Mouse (Mus musculus): ENCODE measurements around the gene Fcgrt. TPM values are rescaled to one million over a fixed set of nuclear protein-coding genes. Genes with fewer than 3 reads are reported as not detected.

The Fcgrt gene
- polyA plus RNA-seq, 1 experiment, result 244 TPM

GRCm38 (mm10) chr7:45062239-45062835 lies 41.3 kb downstream of the Fcgrt start, which contains the start of the genes Nosip and Prrg2:
Gene Nosip (plus strand): TSS chr7:45062429.
Gene Prrg2 (minus strand): TSS chr7:45062677.
- peak within 1 kb of the TSS; percentile 100 for H3K27ac ChIP-seq (ENCODE audit: insufficient read depth, low read depth, low read length)
- no peaks in the 10 kb centered on the region for H3K36me3 ChIP-seq (ENCODE audit: control insufficient read depth, insufficient read depth, low read length)
- H3K4me3 ChIP-seq (ENCODE audit: insufficient read depth, low read depth, low read length), result peak within 1 kb of the TSS; percentile 98
- 0 out of 2 replicates have a peak, but pooled peaks have one; percentile 16 for TF ChIP-seq CTCF (conservative IDR thresholded peaks at IDR 0.05; ENCODE audit: insufficient read depth, insufficient read length, low read depth, low read length)
- no peak for TF ChIP-seq POLR2A (IDR thresholded peaks at IDR 0.05; ENCODE audit: low read depth, low read length)
- peak; percentile 98 for DNase-seq
- H3K27me3 ChIP-seq (replicated peaks; ENCODE audit: control insufficient read depth, insufficient read depth, low read length), result no peaks in the 10 kb centered on the region
- under 1% methylated on average over 31 of the region's 31 CpGs for WGBS
- peaks cover 7% of the 10 kb centered on the region; the same call in 1 of the 2 replicates for H3K4me1 ChIP-seq (ENCODE audit: control insufficient read depth, insufficient read depth, low read length)

DNA sequence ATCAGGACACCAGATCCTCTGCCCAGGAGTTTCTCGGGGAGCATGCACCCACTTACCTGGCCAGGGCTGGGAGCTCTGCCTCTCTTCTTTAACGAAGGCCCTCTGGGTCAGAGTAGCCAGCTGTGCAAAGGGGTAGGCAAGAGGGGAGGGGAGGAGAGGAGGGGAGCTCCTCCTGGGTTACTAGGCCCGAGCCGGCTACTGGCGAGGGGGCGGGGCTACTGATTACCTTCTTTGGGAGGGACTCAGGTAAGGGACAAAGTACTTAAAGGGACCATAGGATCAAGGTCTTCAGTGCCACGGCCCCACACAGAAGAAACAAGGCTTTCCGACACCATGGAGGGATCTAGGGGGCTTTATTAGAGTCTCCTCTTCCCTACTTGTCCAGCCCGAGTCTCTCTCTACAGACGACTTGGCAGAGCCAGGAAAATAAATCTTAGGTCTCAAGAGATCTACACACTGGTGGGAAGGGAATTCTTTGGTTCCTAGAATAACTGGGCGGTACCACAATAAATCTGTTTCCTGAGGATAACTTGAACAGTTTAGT lies 42.0 kb downstream of the Fcgrt start:
- Histone ChIP-seq H3K4me3 (ENCODE audit: insufficient read depth, low read depth, low read length) (peak overlapping the region; percentile 55), H3K36me3 (ENCODE audit: control insufficient read depth, insufficient read depth, low read length) (no peaks in the 10 kb centered on the region), H3K4me1 (ENCODE audit: control insufficient read depth, insufficient read depth, low read length) (peaks cover 7% of the 10 kb centered on the region; the same call in 1 of the 2 replicates), H3K27ac (ENCODE audit: insufficient read depth, low read depth, low read length) (peak overlapping the region; percentile 89), H3K27me3 (replicated peaks; ENCODE audit: control insufficient read depth, insufficient read depth, low read length) (no peaks in the 10 kb centered on the region)
- WGBS, result 3% methylated on average over 11 of the region's 11 CpGs
- no peak for TF ChIP-seq CTCF (conservative IDR thresholded peaks at IDR 0.05; ENCODE audit: insufficient read depth, insufficient read length, low read depth, low read length)
- peak; percentile 8 for TF ChIP-seq POLR2A (IDR thresholded peaks at IDR 0.05; ENCODE audit: low read depth, low read length)
- peak; percentile 87 for DNase-seq

- no peak for DNase-seq
- H3K36me3 ChIP-seq (ENCODE audit: control insufficient read depth, insufficient read depth, low read length), result no peaks in the 10 kb centered on the region
- 90% methylated on average over 6 of the region's 6 CpGs for WGBS
- no peak overlapping the region for H3K4me3 ChIP-seq (ENCODE audit: insufficient read depth, low read depth, low read length)
- TF ChIP-seq CTCF (conservative IDR thresholded peaks at IDR 0.05; ENCODE audit: insufficient read depth, insufficient read length, low read depth, low read length), result no peak
- TF ChIP-seq POLR2A (IDR thresholded peaks at IDR 0.05; ENCODE audit: low read depth, low read length), result no peak
- no peaks in the 10 kb centered on the region for H3K27me3 ChIP-seq (replicated peaks; ENCODE audit: control insufficient read depth, insufficient read depth, low read length)
- H3K27ac ChIP-seq (ENCODE audit: insufficient read depth, low read depth, low read length), result no peak overlapping the region
- peaks cover 7% of the 10 kb centered on the region; the same call in 1 of the 2 replicates for H3K4me1 ChIP-seq (ENCODE audit: control insufficient read depth, insufficient read depth, low read length)
These were observed 43.0 kb downstream of the Fcgrt start for GRCm38 (mm10) chr7:45060632-45061122.

- peaks cover 7% of the 10 kb centered on the region; the same call in 1 of the 2 replicates for H3K4me1 ChIP-seq (ENCODE audit: control insufficient read depth, insufficient read depth, low read length)
- no peak overlapping the region for H3K27ac ChIP-seq (ENCODE audit: insufficient read depth, low read depth, low read length)
- no peak for TF ChIP-seq POLR2A (IDR thresholded peaks at IDR 0.05; ENCODE audit: low read depth, low read length)
- no peak for TF ChIP-seq CTCF (conservative IDR thresholded peaks at IDR 0.05; ENCODE audit: insufficient read depth, insufficient read length, low read depth, low read length)
- no peaks in the 10 kb centered on the region for H3K36me3 ChIP-seq (ENCODE audit: control insufficient read depth, insufficient read depth, low read length)
- WGBS, result 87% methylated on average over 10 of the region's 10 CpGs
- DNase-seq, result no peak
- no peaks in the 10 kb centered on the region for H3K27me3 ChIP-seq (replicated peaks; ENCODE audit: control insufficient read depth, insufficient read depth, low read length)
- H3K4me3 ChIP-seq (ENCODE audit: insufficient read depth, low read depth, low read length), result no peak overlapping the region
These were observed 44.8 kb downstream of the Fcgrt start for GRCm38 (mm10) chr7:45058607-45059571.

DNA sequence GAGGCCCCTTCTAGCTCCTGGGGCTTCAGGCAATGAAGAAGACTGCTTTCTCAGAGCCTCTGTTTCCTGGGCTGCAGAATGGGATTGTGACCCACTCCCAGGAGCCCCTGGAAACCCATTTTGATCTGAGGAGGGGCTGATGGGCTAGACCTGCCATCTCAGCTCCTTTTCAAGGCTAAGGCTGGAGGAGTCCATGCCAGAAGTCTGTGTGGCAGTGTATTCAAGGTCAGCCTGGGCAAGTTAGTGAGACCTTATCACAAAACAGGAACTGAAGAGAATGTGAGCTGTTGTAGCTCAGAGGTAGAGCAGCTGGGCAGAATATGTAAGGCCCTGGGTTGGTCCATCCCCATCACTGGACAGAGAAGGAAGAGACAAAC lies 46.7 kb downstream of the Fcgrt start:
- Histone ChIP-seq H3K4me1 (ENCODE audit: control insufficient read depth, insufficient read depth, low read length) (peaks cover 8% of the 10 kb centered on the region; the same call in 1 of the 2 replicates), H3K4me3 (ENCODE audit: insufficient read depth, low read depth, low read length) (no peak overlapping the region), H3K27me3 (replicated peaks; ENCODE audit: control insufficient read depth, insufficient read depth, low read length) (no peaks in the 10 kb centered on the region), H3K36me3 (ENCODE audit: control insufficient read depth, insufficient read depth, low read length) (no peaks in the 10 kb centered on the region), H3K27ac (ENCODE audit: insufficient read depth, low read depth, low read length) (no peak overlapping the region)
- no peak for DNase-seq
- no peak for TF ChIP-seq POLR2A (IDR thresholded peaks at IDR 0.05; ENCODE audit: low read depth, low read length)
- TF ChIP-seq CTCF (conservative IDR thresholded peaks at IDR 0.05; ENCODE audit: insufficient read depth, insufficient read length, low read depth, low read length), result no peak

GRCm38 (mm10) chr7:45056329-45056971 lies 47.2 kb downstream of the Fcgrt start:
- no peaks in the 10 kb centered on the region for H3K36me3 ChIP-seq (ENCODE audit: control insufficient read depth, insufficient read depth, low read length)
- TF ChIP-seq CTCF (conservative IDR thresholded peaks at IDR 0.05; ENCODE audit: insufficient read depth, insufficient read length, low read depth, low read length) (no peak), POLR2A (IDR thresholded peaks at IDR 0.05; ENCODE audit: low read depth, low read length) (no peak)
- no peak overlapping the region for H3K27ac ChIP-seq (ENCODE audit: insufficient read depth, low read depth, low read length)
- H3K4me3 ChIP-seq (ENCODE audit: insufficient read depth, low read depth, low read length), result no peak overlapping the region
- WGBS, result 78% methylated on average over 14 of the region's 14 CpGs
- H3K4me1 ChIP-seq (ENCODE audit: control insufficient read depth, insufficient read depth, low read length), result peaks cover 13% of the 10 kb centered on the region; the same call in 1 of the 2 replicates
- H3K27me3 ChIP-seq (replicated peaks; ENCODE audit: control insufficient read depth, insufficient read depth, low read length), result no peaks in the 10 kb centered on the region
- DNase-seq, result no peak

Data from kidney, adult 2 months (tissue).